Mouse (Mus musculus): ENCODE data around the gene Dpep2nb.
"Not testable (repeated sequence)": the region's sequence is repeated elsewhere in the genome, so short reads cannot be mapped to it uniquely, and the experiment has no call there.

Gene Dpep2nb

DNA sequence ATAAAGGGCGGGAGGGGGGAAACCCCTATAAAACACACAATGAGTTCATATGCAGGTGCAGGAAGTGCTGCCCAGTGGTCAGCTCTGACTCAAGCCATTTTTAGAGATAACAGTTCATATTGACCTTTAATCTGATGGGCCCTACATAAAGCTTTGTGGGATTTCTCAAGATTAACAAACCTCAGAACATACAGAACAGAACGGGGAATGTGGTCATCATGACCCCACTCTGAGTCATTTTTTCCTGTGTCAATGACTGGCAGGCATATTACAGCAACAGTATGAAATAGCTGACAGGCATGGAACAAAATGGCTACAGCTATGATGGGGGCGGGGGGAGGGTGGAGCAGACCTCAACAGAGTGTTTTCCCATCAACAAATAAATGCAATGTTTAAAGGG lies 1.4 kb upstream of the Dpep2nb start:
- DNase-seq (ENCODE audit: low read depth in 2 of 2, low spot score in 2 of 2): no peak

- DNase-seq (ENCODE audit: low read depth in 2 of 2, low spot score in 2 of 2): no peak
Observed at GRCm38 (mm10) chr8:106006413-106006812, 638 bp upstream of the Dpep2nb start.

- DNase-seq (ENCODE audit: low read depth in 2 of 2, low spot score in 2 of 2): no peak
Observed at GRCm38 (mm10) chr8:106004538-106005207, 1.1 kb downstream of the Dpep2nb start.

DNA sequence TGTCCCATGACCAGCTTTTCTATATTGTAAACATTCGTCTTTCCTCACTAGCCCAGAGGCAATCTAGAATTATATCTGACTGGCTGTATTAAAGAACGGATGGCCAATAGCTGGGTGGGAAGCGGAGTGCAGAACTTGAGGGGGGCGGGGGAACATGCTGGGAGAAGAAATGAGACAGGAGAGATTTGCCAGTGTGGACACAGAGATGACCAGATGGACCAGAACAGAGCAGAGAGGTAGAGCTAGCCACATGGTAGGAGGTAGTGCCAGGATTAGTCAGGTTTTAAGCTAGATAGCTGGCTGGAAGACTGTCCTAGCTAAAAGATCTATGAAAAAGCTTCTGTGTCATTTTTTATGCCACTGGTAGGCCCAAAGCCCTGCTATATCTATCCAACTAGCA lies 3.9 kb downstream of the Dpep2nb start:
- DNase-seq (ENCODE audit: low read depth in 2 of 2, low spot score in 2 of 2): no peak

GRCm38 (mm10) chr8:105998971-105999370 lies 6.8 kb downstream of the Dpep2nb start:
- no peak for DNase-seq (ENCODE audit: low read depth in 2 of 2, low spot score in 2 of 2)

- no peak for DNase-seq (ENCODE audit: low read depth in 2 of 2, low spot score in 2 of 2)
Observed at GRCm38 (mm10) chr8:105996359-105996758, 9.4 kb downstream of the Dpep2nb start.

GRCm38 (mm10) chr8:105993226-105993625 lies 12.5 kb downstream of the Dpep2nb start:
- DNase-seq (ENCODE audit: low read depth in 2 of 2, low spot score in 2 of 2): no peak

- peak in 1 of 2 experiments; percentile 32 for DNase-seq (ENCODE audit: low read depth in 2 of 2, low spot score in 2 of 2)
Observed at GRCm38 (mm10) chr8:105992499-105992898, 13.3 kb downstream of the Dpep2nb start.

GRCm38 (mm10) chr8:105991546-105991945 lies 14.2 kb downstream of the Dpep2nb start:
- DNase-seq (ENCODE audit: low read depth in 2 of 2, low spot score in 2 of 2): no peak

DNA sequence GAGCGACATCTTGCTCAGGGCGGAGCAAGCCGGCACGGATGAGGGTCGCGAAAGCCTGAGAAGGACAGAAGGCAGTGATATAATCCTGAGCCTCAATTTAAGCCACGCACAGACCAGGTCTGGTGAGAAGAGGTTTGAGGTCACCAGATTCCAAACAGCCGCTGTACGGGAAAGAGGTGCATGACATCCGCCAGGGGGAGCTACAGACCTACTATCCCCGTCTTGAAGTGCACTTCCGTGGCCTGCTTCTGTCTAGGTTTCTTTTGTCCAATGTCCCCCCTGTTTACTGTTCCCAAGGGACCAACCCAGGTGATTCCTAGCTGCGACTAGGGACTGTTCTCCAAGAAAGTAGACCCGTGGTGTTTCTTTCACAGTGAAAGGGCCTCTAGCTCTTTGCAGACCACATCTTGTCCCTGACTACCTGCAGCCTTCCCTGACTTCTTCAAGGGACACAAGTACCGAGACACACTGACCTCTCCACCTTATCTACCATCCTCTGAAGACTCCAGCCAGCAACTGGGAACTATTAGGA lies 14.9 kb downstream of the Dpep2nb start, which contains the start of gene Dus2:
TSS of gene Dus2 (plus strand) at position 482 of the 532 bp plus-strand sequence.
- peak; percentile 79 to 85 for DNase-seq (ENCODE audit: low read depth in 2 of 2, low spot score in 2 of 2)

DNA sequence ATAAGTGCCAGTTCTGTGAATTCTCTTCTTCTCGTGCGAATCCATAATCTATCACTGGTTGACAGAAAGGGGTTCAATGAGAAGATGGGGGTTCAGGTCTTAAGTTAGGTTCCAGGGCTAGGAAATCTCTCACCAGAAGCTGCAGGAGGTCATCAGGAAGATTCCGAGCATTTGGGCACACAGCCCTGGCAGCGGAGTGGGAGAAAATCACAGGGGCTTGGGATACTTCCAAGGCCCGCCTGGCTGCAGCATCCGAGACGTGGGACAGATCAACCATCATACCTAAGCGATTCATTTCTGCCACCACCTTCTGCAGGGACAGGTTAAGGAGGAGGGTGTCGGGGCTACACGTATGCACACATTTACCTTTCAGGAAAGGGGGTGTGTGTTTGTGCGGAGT lies 17.2 kb downstream of the Dpep2nb start:
- DNase-seq (ENCODE audit: low read depth in 2 of 2, low spot score in 2 of 2): no peak

- not testable (repeated sequence) for DNase-seq (ENCODE audit: low read depth in 2 of 2, low spot score in 2 of 2)
Observed at GRCm38 (mm10) chr8:105983406-105983805, 22.4 kb downstream of the Dpep2nb start.

DNA sequence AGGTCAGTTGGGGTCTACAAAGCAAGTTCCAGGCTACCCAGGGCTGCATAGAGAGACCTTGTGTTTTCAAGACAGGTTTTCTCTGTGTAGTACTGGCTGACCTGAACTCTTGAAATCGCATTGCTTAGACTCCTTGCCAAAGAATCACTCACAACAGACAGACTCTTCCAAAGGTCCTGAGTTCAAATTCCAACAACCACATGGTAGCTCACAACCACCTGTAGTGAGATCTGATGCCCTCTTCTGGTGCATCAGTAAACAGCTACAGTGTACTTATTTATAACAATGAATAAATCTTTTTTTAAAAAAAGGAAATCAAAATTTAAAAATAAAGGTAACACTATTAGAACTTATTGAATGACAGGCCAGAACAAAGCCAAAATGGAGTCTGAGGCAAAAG lies 24.6 kb downstream of the Dpep2nb start:
- no peak for DNase-seq (ENCODE audit: low read depth in 2 of 2, low spot score in 2 of 2)

- DNase-seq (ENCODE audit: low read depth in 2 of 2, low spot score in 2 of 2): no peak
Observed at GRCm38 (mm10) chr8:105979325-105979724, 26.4 kb downstream of the Dpep2nb start, which contains the start of gene Dpep3. TSS of gene Dpep3 (minus strand) at chr8:105979429.

GRCm38 (mm10) chr8:105975363-105975762 lies 30.4 kb downstream of the Dpep2nb start:
- no peak for DNase-seq (ENCODE audit: low read depth in 2 of 2, low spot score in 2 of 2)

DNA sequence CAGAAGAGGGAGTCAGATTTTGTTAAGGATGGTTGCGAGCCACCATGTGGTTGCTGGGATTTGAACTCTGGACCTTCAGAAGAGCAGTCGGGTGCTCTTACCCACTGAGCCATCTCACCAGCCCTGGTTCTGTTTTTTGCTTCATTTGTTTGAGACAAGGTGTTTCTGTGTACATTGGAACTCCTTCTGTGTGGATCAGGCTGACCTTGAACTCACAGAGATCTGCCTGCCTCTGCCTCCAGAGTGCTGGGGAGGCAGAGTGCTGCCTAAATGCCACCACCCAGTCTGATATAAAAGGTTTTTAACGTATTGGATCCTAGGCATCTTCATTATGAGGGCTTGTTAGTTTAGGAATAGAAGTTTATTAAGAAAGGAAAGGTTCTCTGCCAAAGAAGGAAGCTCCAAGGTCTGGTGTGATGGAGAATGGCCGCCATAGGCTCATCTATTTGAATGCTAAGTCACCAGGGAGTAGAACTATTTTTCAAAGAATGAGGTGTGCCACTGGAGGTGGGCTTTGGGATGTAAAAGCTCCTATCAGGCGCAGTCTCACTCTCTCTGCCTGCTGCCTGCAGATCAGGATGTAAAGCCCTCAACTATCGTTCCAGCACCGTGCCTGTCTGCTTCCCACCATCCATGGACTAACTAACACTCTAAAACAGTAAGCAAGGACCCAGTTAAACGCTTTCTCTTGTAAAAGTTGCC lies 34.6 kb downstream of the Dpep2nb start:
- no peak for DNase-seq (ENCODE audit: low read depth in 2 of 2, low spot score in 2 of 2)

- DNase-seq (ENCODE audit: low read depth in 2 of 2, low spot score in 2 of 2): no peak
Observed at GRCm38 (mm10) chr8:105969367-105969766, 36.4 kb downstream of the Dpep2nb start.

- DNase-seq (ENCODE audit: low read depth in 2 of 2, low spot score in 2 of 2): peak in 1 of 2 experiments; percentile 27
Observed at GRCm38 (mm10) chr8:105966692-105967311, 39.0 kb downstream of the Dpep2nb start.

GRCm38 (mm10) chr8:105965905-105966341 lies 39.9 kb downstream of the Dpep2nb start, which contains the start of gene Slc12a4:
TSS of gene Slc12a4 (minus strand) at chr8:105966097.
- peak; percentile 50 to 71 for DNase-seq (ENCODE audit: low read depth in 2 of 2, low spot score in 2 of 2)

- DNase-seq (ENCODE audit: low read depth in 2 of 2, low spot score in 2 of 2): peak; percentile 25 to 34
Observed at GRCm38 (mm10) chr8:105965266-105965904, 40.4 kb downstream of the Dpep2nb start.

Data from CD8-positive naive resting alpha-beta T cell, adult 2 months (primary cell).